Comparison of ENCODE assay signal across 7 mouse cellular contexts in the genomic region with DNA sequence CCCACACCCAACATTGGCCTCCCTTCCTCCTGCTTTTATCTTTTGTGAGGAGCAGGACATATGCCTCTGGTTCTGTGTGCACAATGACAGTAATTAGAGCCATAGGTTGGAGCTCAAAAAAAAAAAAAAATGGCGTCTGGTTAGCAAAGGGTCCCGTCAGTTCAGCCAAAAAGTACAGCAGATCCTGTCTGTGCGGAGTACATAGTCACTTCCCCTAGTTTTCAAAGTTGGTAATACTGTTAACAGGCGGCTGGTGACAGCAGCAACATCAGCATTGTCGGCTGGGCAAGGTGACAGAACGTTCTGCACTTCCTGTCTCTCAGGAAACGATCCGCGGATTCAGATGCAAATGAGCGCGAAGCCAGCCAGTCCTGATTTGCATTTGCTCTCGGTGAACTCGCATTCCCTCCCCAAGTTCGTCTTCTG.
DNase-seq lines count a peak whose midpoint lies in the region; ATAC-seq and TF ChIP-seq lines count a peak whose summit lies in the region.

No protein-coding gene starts in this region.

- H3K9me3 ChIP-seq in ES-E14 (ENCODE audit: control insufficient read depth, insufficient read depth, low read depth, low read length), result no peaks in the 10 kb centered on the region
- H3K9me3 ChIP-seq in intestine, embryonic 15.5 days, result no peaks in the 10 kb centered on the region
- H3K9me3 ChIP-seq in limb, embryonic 14.5 days (ENCODE audit: control insufficient read depth, low read length), result no peaks in the 10 kb centered on the region
- H3K9me3 ChIP-seq in midbrain, embryonic 13.5 days, result no peaks in the 10 kb centered on the region
- no peaks in the 10 kb centered on the region for H3K9me3 ChIP-seq in stomach, embryonic 14.5 days (ENCODE audit: control insufficient read depth, low read depth, low read length)

- in situ Hi-C loops in ES-E14 (cut with MboI; ENCODE audit: low sequenced_read_pairs in 2 of 2, unreplicated experiment in 2 of 2), result no loop called here

- WGBS in intestine, embryonic 15.5 days, result 16% methylated on average over 14 of the region's 14 CpGs
- 7% methylated on average over 14 of the region's 14 CpGs for WGBS in limb, embryonic 14.5 days
- 2% methylated on average over 14 of the region's 14 CpGs for WGBS in midbrain, embryonic 13.5 days
- WGBS in stomach, embryonic 14.5 days, result 8% methylated on average over 14 of the region's 14 CpGs

- ATAC-seq in intestine, embryonic 15.5 days, result no peak
- no peak for ATAC-seq in limb, embryonic 14.5 days (ENCODE audit: low FRiP score, low read depth)
- ATAC-seq in midbrain, embryonic 13.5 days, result peak; percentile 55; the same call in 1 of the 2 replicates
- no peak for ATAC-seq in stomach, embryonic 14.5 days (ENCODE audit: insufficient number of reproducible peaks, insufficient read depth, low FRiP score, low read depth)

- DNase-seq in ES-E14 (ENCODE audit: low read depth, low spot score), result no peak
- DNase-seq in brain, embryonic 18.5 days (ENCODE audit: low read depth, low spot score), result peak; percentile 30
- DNase-seq in heart, adult 18-20 months, result peak; percentile 44 to 55
- peak; percentile 37 for DNase-seq in limb, embryonic 14.5 days (ENCODE audit: low spot score)

- H3K4me1 ChIP-seq in ES-E14 (ENCODE audit: control insufficient read depth in 2 of 2, insufficient read depth in 2 of 2, low read length in 2 of 2, poor library complexity in 1 of 2), result no peaks in the 10 kb centered on the region
- H3K4me1 ChIP-seq in intestine, embryonic 15.5 days (replicated peaks), result no peaks in the 10 kb centered on the region
- H3K4me1 ChIP-seq in limb, embryonic 14.5 days (ENCODE audit: control insufficient read depth, insufficient read depth, low read length), result 0 out of 2 replicates have a peak, but pooled peaks cover 5% of the 10 kb centered on the region
- H3K4me1 ChIP-seq in midbrain, embryonic 13.5 days (replicated peaks), result peaks cover 13% of the 10 kb centered on the region
- H3K4me1 ChIP-seq in stomach, embryonic 14.5 days (ENCODE audit: control insufficient read depth, insufficient read depth, low read length), result no peaks in the 10 kb centered on the region

- H3K9ac ChIP-seq in ES-E14 (ENCODE audit: insufficient read depth, low read depth, low read length, poor library complexity, severe bottlenecking), result no peak overlapping the region
- H3K9ac ChIP-seq in intestine, embryonic 15.5 days, result no peak overlapping the region
- no peak overlapping the region for H3K9ac ChIP-seq in limb, embryonic 14.5 days (ENCODE audit: low read depth, low read length, severe bottlenecking)
- H3K9ac ChIP-seq in midbrain, embryonic 13.5 days (replicated peaks), result peak overlapping the region; percentile 42
- no peak overlapping the region for H3K9ac ChIP-seq in stomach, embryonic 14.5 days (replicated peaks; ENCODE audit: low read depth, low read length)

- H3K4me2 ChIP-seq in intestine, embryonic 15.5 days (replicated peaks), result peak overlapping the region; percentile 52
- peak overlapping the region; percentile 43 for H3K4me2 ChIP-seq in limb, embryonic 14.5 days (replicated peaks; ENCODE audit: low read depth, low read length, severe bottlenecking)
- peak overlapping the region; percentile 53 for H3K4me2 ChIP-seq in midbrain, embryonic 13.5 days (replicated peaks)
- peak overlapping the region; percentile 39 for H3K4me2 ChIP-seq in stomach, embryonic 14.5 days (replicated peaks; ENCODE audit: low read depth, low read length)

- H3K36me3 ChIP-seq in ES-E14 (ENCODE audit: control insufficient read depth, insufficient read depth, low read length, poor library complexity, severe bottlenecking), result no peaks in the 10 kb centered on the region
- H3K36me3 ChIP-seq in intestine, embryonic 15.5 days, result no peaks in the 10 kb centered on the region
- H3K36me3 ChIP-seq in limb, embryonic 14.5 days (ENCODE audit: control insufficient read depth, insufficient read depth, low read length), result no peaks in the 10 kb centered on the region
- H3K36me3 ChIP-seq in midbrain, embryonic 13.5 days, result no peaks in the 10 kb centered on the region
- H3K36me3 ChIP-seq in stomach, embryonic 14.5 days (ENCODE audit: control insufficient read depth, insufficient read depth, low read length), result no peaks in the 10 kb centered on the region

- no peak overlapping the region for H3K27ac ChIP-seq in ES-E14 (ENCODE audit: insufficient read depth, low read depth, low read length, poor library complexity, severe bottlenecking)
- no peak overlapping the region for H3K27ac ChIP-seq in intestine, embryonic 15.5 days
- H3K27ac ChIP-seq in limb, embryonic 14.5 days (replicated peaks; ENCODE audit: low read depth, low read length), result no peak overlapping the region
- 0 out of 2 replicates have a peak overlapping the region, but pooled peaks have one; percentile 20 for H3K27ac ChIP-seq in midbrain, embryonic 13.5 days
- no peak overlapping the region for H3K27ac ChIP-seq in stomach, embryonic 14.5 days (ENCODE audit: low read length)

- 0 out of 4 replicates have a peak overlapping the region, but pooled peaks of 1 of the 2 experiments have one; percentile 16 for H3K4me3 ChIP-seq in ES-E14 (ENCODE audit: insufficient read depth in 1 of 2, low read depth in 1 of 2, low read length in 2 of 2, poor library complexity in 1 of 2, severe bottlenecking in 1 of 2)
- no peak overlapping the region for H3K4me3 ChIP-seq in intestine, embryonic 15.5 days (replicated peaks)
- H3K4me3 ChIP-seq in limb, embryonic 14.5 days (replicated peaks; ENCODE audit: low read length), result peak overlapping the region; percentile 28
- peak overlapping the region; percentile 32 for H3K4me3 ChIP-seq in midbrain, embryonic 13.5 days (replicated peaks)
- peak overlapping the region; percentile 20; the same call in 1 of the 2 replicates for H3K4me3 ChIP-seq in stomach, embryonic 14.5 days (ENCODE audit: low read depth, low read length)

- TF ChIP-seq POLR2A in limb, embryonic 14.5 days (IDR thresholded peaks at IDR 0.05; ENCODE audit: borderline replicate concordance, extremely low read depth, insufficient read depth, insufficient read length), result no peak

- no peaks in the 10 kb centered on the region for H3K27me3 ChIP-seq in intestine, embryonic 15.5 days (replicated peaks)
- H3K27me3 ChIP-seq in limb, embryonic 14.5 days (ENCODE audit: control insufficient read depth, insufficient read depth, low read length), result no peaks in the 10 kb centered on the region
- no peaks in the 10 kb centered on the region for H3K27me3 ChIP-seq in midbrain, embryonic 13.5 days
- no peaks in the 10 kb centered on the region for H3K27me3 ChIP-seq in stomach, embryonic 14.5 days (ENCODE audit: control insufficient read depth, insufficient read depth, low read length)

TF ChIP-seq in ES-E14, 5 proteins besides CTCF, POLR2A, EP300 and RAD21:
- TF ChIP-seq CHD2 (IDR thresholded peaks at IDR 0.05; ENCODE audit: low read depth, low read length) (no peak), ZNF384 (IDR thresholded peaks at IDR 0.05; ENCODE audit: low read depth, low read length) (peak; percentile 92), HCFC1 (IDR thresholded peaks at IDR 0.05; ENCODE audit: borderline replicate concordance, insufficient read depth, low read length) (no peak)
